Mouse (Mus musculus) CH12.LX (cell line): ENCODE data around the gene Atp2a3. TPM values are rescaled to one million over a fixed set of nuclear protein-coding genes. Genes with fewer than 3 reads are reported as not detected.

Experiments used
- DNase-seq: peaks from one replicate; pipeline ENCODE4 v3.0.0-alpha.2; 2013; ENCODE audit errors: extremely low read depth
- H3K27ac ChIP-seq: 2 replicates; pipeline ENCODE4 v1.5.1; 2012; ENCODE audit warnings: low read depth, mild to moderate bottlenecking, control low read depth, moderate library complexity; ENCODE audit not compliant: insufficient read depth
- H3K27me3 ChIP-seq: replicated peaks from 2 replicates; pipeline ENCODE3; 2012; ENCODE audit warnings: inconsistent platforms
- H3K36me3 ChIP-seq, 2 experiments: replicated peaks in 1 of 2; 2 replicates each; pipeline versions ENCODE3 to v1.6.1; 2012; ENCODE audit warnings: inconsistent platforms in 1 of 2, low read length in 1 of 2, mild to moderate bottlenecking in 1 of 2, mixed read lengths in 1 of 2, moderate library complexity in 1 of 2; ENCODE audit not compliant: control insufficient read depth in 1 of 2, insufficient read depth in 1 of 2
- H3K4me1 ChIP-seq, 2 experiments: 2 replicates each; pipeline ENCODE4 v1.6.1; 2012; ENCODE audit warnings: inconsistent platforms in 1 of 2, moderate library complexity in 1 of 2; ENCODE audit not compliant: insufficient read depth in 2 of 2, control insufficient read depth in 1 of 2
- H3K4me2 ChIP-seq: 2 replicates; pipeline ENCODE4 v1.6.1; 2012; ENCODE audit warnings: low read depth, mild to moderate bottlenecking, control low read depth; ENCODE audit not compliant: poor library complexity, insufficient read depth, severe bottlenecking
- H3K4me3 ChIP-seq, 3 experiments: fragments of 150-350 bp in 1 of 3; sonication (generic) in 1 of 3; replicated peaks in 1 of 3; 2 replicates each; pipeline versions ENCODE3 to v1.5.1; 2011 to 2012; ENCODE audit warnings: low read depth in 2 of 3, low read length in 2 of 3, mild to moderate bottlenecking in 2 of 3, moderate library complexity in 2 of 3, control low read depth in 1 of 3, improper control_type of control experiment in 1 of 3, inconsistent platforms in 1 of 3, mixed read lengths in 1 of 3; ENCODE audit not compliant: poor library complexity in 1 of 3
- H3K79me2 ChIP-seq: replicated peaks from 2 replicates; pipeline ENCODE4 v1.6.1; 2012; ENCODE audit warnings: mild to moderate bottlenecking, moderate library complexity; ENCODE audit not compliant: control insufficient read depth, poor library complexity, insufficient read depth, severe bottlenecking; ENCODE audit errors: extremely low read depth
- H3K9ac ChIP-seq: 2 replicates; pipeline ENCODE4 v1.6.1; 2012; ENCODE audit warnings: low read depth, mild to moderate bottlenecking, control low read depth, moderate library complexity; ENCODE audit not compliant: insufficient read depth
- H3K9me3 ChIP-seq: replicated peaks from 2 replicates; pipeline ENCODE3; 2012; ENCODE audit warnings: low read length, inconsistent platforms, mixed read lengths
- BHLHE40 ChIP-seq: IDR thresholded peaks from 2 replicates; pipeline ENCODE4 v1.6.1; 2011; ENCODE audit warnings: mild to moderate bottlenecking, low read depth, low read length, improper control_type of control experiment
- CHD1 ChIP-seq: IDR thresholded peaks from 2 replicates; pipeline ENCODE4 v1.6.1; 2012; ENCODE audit warnings: low read depth, low read length, improper control_type of control experiment, inconsistent platforms
- CHD2 ChIP-seq: IDR thresholded peaks from 2 replicates; pipeline ENCODE4 v1.6.1; 2011; ENCODE audit warnings: low read length, improper control_type of control experiment
- CTCF ChIP-seq, 2 experiments: IDR thresholded peaks in 1 of 2; conservative IDR thresholded peaks in 1 of 2; 2 replicates each; pipeline ENCODE4 v1.5.1; 2011 to 2012; ENCODE audit warnings: low read depth in 2 of 2, low read length in 2 of 2, improper control_type of control experiment in 1 of 2, inconsistent platforms in 1 of 2, mild to moderate bottlenecking in 1 of 2, moderate library complexity in 1 of 2
- E2F4 ChIP-seq: IDR thresholded peaks from 2 replicates; pipeline ENCODE4 v1.6.1; 2011; ENCODE audit warnings: low read depth, low read length, improper control_type of control experiment; ENCODE audit not compliant: insufficient replicate concordance
- ELF1 ChIP-seq: IDR thresholded peaks from 2 replicates; pipeline ENCODE4 v1.6.1; 2014; ENCODE audit warnings: low read depth, mild to moderate bottlenecking, inconsistent platforms, low read length, improper control_type of control experiment
- ETS1 ChIP-seq: conservative IDR thresholded peaks from 2 replicates; pipeline ENCODE4 v1.6.1; 2012; ENCODE audit warnings: low read depth, mild to moderate bottlenecking, inconsistent platforms, low read length, improper control_type of control experiment, moderate library complexity
- GABPA ChIP-seq: IDR thresholded peaks from 2 replicates; pipeline ENCODE4 v1.6.1; 2012; ENCODE audit warnings: low read depth, low read length, improper control_type of control experiment, inconsistent platforms; ENCODE audit not compliant: insufficient replicate concordance
- HCFC1 ChIP-seq: IDR thresholded peaks from 2 replicates; pipeline ENCODE4 v1.6.1; 2012; ENCODE audit warnings: low read depth, mild to moderate bottlenecking, inconsistent platforms, low read length, improper control_type of control experiment
- JUN ChIP-seq: IDR thresholded peaks from 2 replicates; pipeline ENCODE4 v1.6.1; 2011; ENCODE audit warnings: low read depth, mild to moderate bottlenecking, low read length, improper control_type of control experiment, moderate library complexity; ENCODE audit not compliant: insufficient read depth
- MAFK ChIP-seq: IDR thresholded peaks from 2 replicates; pipeline ENCODE4 v1.6.1; 2011; ENCODE audit warnings: low read length, improper control_type of control experiment; ENCODE audit not compliant: insufficient replicate concordance
- MAX ChIP-seq: IDR thresholded peaks from 2 replicates; pipeline ENCODE4 v1.6.1; 2011; ENCODE audit warnings: low read length, improper control_type of control experiment
- MXI1 ChIP-seq: IDR thresholded peaks from 2 replicates; pipeline ENCODE4 v1.6.1; 2011; ENCODE audit warnings: mild to moderate bottlenecking, low read depth, low read length, improper control_type of control experiment
- MYC ChIP-seq: IDR thresholded peaks from 2 replicates; pipeline ENCODE4 v1.6.1; 2011; ENCODE audit warnings: low read depth, mild to moderate bottlenecking, improper control_type of control experiment, low read length
- NELFE ChIP-seq: IDR thresholded peaks from 2 replicates; pipeline ENCODE4 v1.6.1; 2011; ENCODE audit warnings: low read depth, low read length, improper control_type of control experiment
- NRF1 ChIP-seq: IDR thresholded peaks from 2 replicates; pipeline ENCODE4 v1.6.1; 2014; ENCODE audit warnings: low read depth, mild to moderate bottlenecking, inconsistent platforms, low read length, improper control_type of control experiment, moderate library complexity
- PAX5 ChIP-seq: IDR thresholded peaks from 2 replicates; pipeline ENCODE4 v1.6.1; 2012; ENCODE audit warnings: low read length, inconsistent platforms, mixed read lengths
- POLR2A ChIP-seq: IDR thresholded peaks from 2 replicates; pipeline ENCODE4 v1.6.1; 2011; ENCODE audit warnings: low read depth, mild to moderate bottlenecking, improper control_type of control experiment, low read length
- POLR2AphosphoS2 ChIP-seq: IDR thresholded peaks from 2 replicates; pipeline ENCODE4 v1.6.1; 2011; ENCODE audit warnings: low read depth, low read length, improper control_type of control experiment
- RAD21 ChIP-seq: IDR thresholded peaks from 2 replicates; pipeline ENCODE4 v1.6.1; 2011; ENCODE audit warnings: low read depth, mild to moderate bottlenecking, low read length, improper control_type of control experiment, moderate library complexity
- SIN3A ChIP-seq: IDR thresholded peaks from 2 replicates; pipeline ENCODE4 v1.6.1; 2012; ENCODE audit warnings: low read length, improper control_type of control experiment, inconsistent platforms
- TBP ChIP-seq: conservative IDR thresholded peaks from 2 replicates; pipeline ENCODE4 v1.6.1; 2011; ENCODE audit warnings: low read depth, low read length, improper control_type of control experiment
- TCF12 ChIP-seq: IDR thresholded peaks from 2 replicates; pipeline ENCODE4 v1.6.1; 2014; ENCODE audit warnings: low read depth, mild to moderate bottlenecking, inconsistent platforms, low read length, improper control_type of control experiment
- USF2 ChIP-seq: conservative IDR thresholded peaks from 2 replicates; pipeline ENCODE4 v1.6.1; 2011; ENCODE audit warnings: low read depth, low read length, improper control_type of control experiment
- ZC3H11A ChIP-seq: IDR thresholded peaks from 2 replicates; pipeline ENCODE4 v1.6.1; 2012; ENCODE audit warnings: low read depth, mild to moderate bottlenecking, inconsistent platforms, low read length, improper control_type of control experiment
- ZKSCAN1 ChIP-seq: IDR thresholded peaks from 2 replicates; pipeline ENCODE4 v1.6.1; 2012; ENCODE audit warnings: low read depth, inconsistent platforms, low read length, improper control_type of control experiment, borderline replicate concordance
- dilution Hi-C: fragments of 300-500 bp; cut with MboI; formaldehyde crosslinking; loops from 2 replicates; pipeline ENCODE4 v1.14.3; 2020; ENCODE audit warnings: low sequenced_read_pairs; ENCODE audit not compliant: extremely low pct_unique_long_range_greater_than_20kb, extremely low pct_ligation_motif_present
- in situ Hi-C: fragments of 300-500 bp; cut with MboI; formaldehyde crosslinking; loops from 3 replicates; pipeline ENCODE4 v1.14.3; 2019; ENCODE audit warnings: low sequenced_read_pairs, low pct_ligation_motif_present, low pct_unique_long_range_greater_than_20kb, mixed read lengths
- polyA plus RNA-seq: library from polyadenylated mRNA; unstranded; fragments of >175 nt; gene quantifications from 2 replicates; pipeline ENCODE4 v1.2.1, GENCODE M21; 2012; ENCODE audit warnings: low read depth; ENCODE audit not compliant: insufficient read length
- total RNA-seq, 2 experiments: library from RNA; depleted of rRNA; stranded (reverse); fragments of 300-350 nt in 1 of 2; fragments of >200 nt in 1 of 2; gene quantifications; 2 replicates each; pipeline ENCODE4 v1.2.3; 2012 to 2014

The Atp2a3 gene
- total and polyA plus RNA-seq, 3 experiments: 61.4 to 279 (median 218) TPM

GRCm38 (mm10) chr11:73020953-73021800 is 60.2 kb downstream of the Atp2a3 start:
- Histone ChIP-seq H3K36me3 (peaks cover 0 to 18% of the 10 kb centered on the region in 2 experiments), H3K9ac (no peak overlapping the region), H3K4me1 (peaks cover 42 to 75% of the 10 kb centered on the region in 2 experiments), H3K4me3 (no peak overlapping the region), H3K4me2 (no peak overlapping the region), H3K27me3 (peaks cover 15% of the 10 kb centered on the region), H3K9me3 (no peaks in the 10 kb centered on the region), H3K27ac (no peak overlapping the region), H3K79me2 (no peaks in the 10 kb centered on the region)
- no peak for DNase-seq
- no peak for TF ChIP-seq USF2
- TF ChIP-seq JUN: no peak
- no peak for TF ChIP-seq E2F4
- no peak for TF ChIP-seq ZC3H11A
- TF ChIP-seq NRF1: no peak
- no peak for TF ChIP-seq PAX5
- TF ChIP-seq CHD2: no peak
- no peak for TF ChIP-seq POLR2AphosphoS2
- TF ChIP-seq MYC: no peak
- no peak for TF ChIP-seq RAD21
- TF ChIP-seq ZKSCAN1: no peak
- no peak for TF ChIP-seq TCF12
- in situ Hi-C loops: loop anchor here (25.0 kb wide), 1 partner anchor 584 kb away; the partner anchor contains the start of genes Ggt6 and Mybbp1a
- dilution Hi-C loops: no loop called here

GRCm38 (mm10) chr11:73023099-73023498 is 62.1 kb downstream of the Atp2a3 start:
- Histone ChIP-seq H3K4me1 (peaks cover 42 to 79% of the 10 kb centered on the region in 2 experiments), H3K9ac (no peak overlapping the region), H3K4me2 (no peak overlapping the region), H3K4me3 (no peak overlapping the region), H3K36me3 (peaks cover 2 to 24% of the 10 kb centered on the region in 2 experiments), H3K79me2 (no peaks in the 10 kb centered on the region), H3K9me3 (no peaks in the 10 kb centered on the region), H3K27me3 (peaks cover 15% of the 10 kb centered on the region), H3K27ac (no peak overlapping the region)
- in situ Hi-C loops: loop anchor here (25.0 kb wide), 1 partner anchor 586 kb away; the partner anchor contains the start of genes Ggt6 and Mybbp1a
- dilution Hi-C loops: no loop called here
- no peak for DNase-seq
- no peak for TF ChIP-seq JUN
- TF ChIP-seq CHD2: no peak
- no peak for TF ChIP-seq CTCF (conservative IDR thresholded peaks at IDR 0.05 in 1 of 2, IDR thresholded peaks at IDR 0.05 in 1 of 2; ENCODE audit: low read depth in 2 of 2, low read length in 2 of 2)
- TF ChIP-seq POLR2A: no peak
- no peak for TF ChIP-seq MAX
- TF ChIP-seq USF2: no peak
- no peak for TF ChIP-seq TCF12
- TF ChIP-seq BHLHE40: no peak
- no peak for TF ChIP-seq HCFC1
- no peak for TF ChIP-seq ETS1
- TF ChIP-seq GABPA: no peak
- TF ChIP-seq SIN3A: no peak
- no peak for TF ChIP-seq CHD1
- TF ChIP-seq MXI1: no peak
- TF ChIP-seq ZC3H11A: no peak
- TF ChIP-seq NELFE: no peak
- no peak; the same call in 1 of the 2 replicates for TF ChIP-seq ELF1
- no peak for TF ChIP-seq TBP
- TF ChIP-seq MAFK: no peak
- TF ChIP-seq NRF1: no peak
